Mouse (Mus musculus) mesoderm, embryonic 11.5 days (tissue): ENCODE data around the gene Sgcb.
A peak's percentile ranks its signal among the peaks of the same experiment; 100 is the strongest.

Source experiments
- DNase-seq: peaks from one replicate; pipeline ENCODE4 v3.0.0-alpha.2; 2012; ENCODE audit warnings: low read depth, low spot score

The Sgcb gene

DNA sequence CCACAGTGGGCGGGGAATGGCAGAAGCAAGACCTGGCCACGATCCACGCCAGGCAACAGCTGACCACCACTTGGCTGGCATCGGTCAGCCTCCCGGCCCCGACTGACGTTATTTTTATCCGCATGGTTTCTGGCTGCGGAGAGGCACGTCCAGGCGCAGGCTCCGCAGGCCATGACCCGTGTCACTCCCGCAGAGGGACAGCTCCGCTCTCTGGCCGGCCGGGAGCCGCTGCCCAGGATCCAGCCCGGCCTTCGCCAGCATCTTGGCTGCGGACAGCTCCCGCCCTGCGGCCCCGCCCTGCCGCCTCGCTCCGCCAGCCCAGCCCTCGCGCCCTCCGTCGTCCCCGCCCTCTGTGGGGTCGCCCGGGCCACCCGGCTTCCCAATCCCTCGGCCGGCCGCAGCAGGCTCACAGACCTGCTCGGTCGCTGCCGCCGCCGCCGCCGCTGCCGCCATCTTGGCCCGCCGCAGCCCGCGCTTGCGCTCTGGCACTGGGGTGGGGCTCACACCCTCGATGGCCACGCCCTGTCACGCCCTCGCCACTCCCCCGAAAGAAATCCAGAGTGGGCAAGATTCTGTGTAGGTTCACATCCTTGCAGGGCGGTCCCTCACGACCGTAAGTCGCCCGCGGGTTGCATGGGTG, at the start of gene Sgcb:
Gene Sgcb (minus strand): TSS at position 530 of the 640 bp plus-strand sequence.
- peak; percentile 72 for DNase-seq

DNA sequence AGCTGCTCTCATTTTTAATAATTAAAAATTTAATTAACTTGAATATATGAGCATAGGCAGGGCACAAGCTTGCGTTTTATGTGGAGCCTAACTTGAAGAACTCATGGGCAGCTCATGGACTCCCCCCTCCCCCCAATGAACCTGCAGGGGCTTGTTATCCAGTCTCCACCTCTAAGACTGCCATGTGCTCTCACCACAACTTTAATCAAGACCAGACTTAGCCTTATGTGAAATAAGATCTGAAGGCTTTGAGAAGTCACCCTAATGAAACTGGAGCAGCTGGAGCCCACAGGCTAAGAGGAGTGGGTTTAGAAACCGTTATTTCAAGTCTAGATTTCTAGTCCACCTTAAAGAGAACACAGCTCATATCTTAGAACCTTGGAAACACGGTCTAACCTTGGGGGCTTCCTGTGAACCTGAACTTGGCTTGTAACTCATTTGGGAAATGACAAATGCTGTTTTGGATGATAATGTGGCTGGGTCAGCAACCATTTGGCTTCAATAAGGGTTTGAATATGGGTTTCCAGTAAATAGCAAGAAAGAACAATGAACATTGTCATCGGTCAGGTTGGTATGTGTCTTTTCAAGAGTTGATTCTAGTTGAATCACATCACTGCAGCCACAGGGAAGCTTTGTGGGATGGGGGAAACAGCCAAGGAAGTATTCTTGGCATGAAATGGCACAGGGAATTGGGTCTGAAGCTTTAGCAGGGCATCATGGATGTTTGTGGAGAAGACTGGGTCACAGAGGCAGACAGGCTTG, 46.8 kb upstream of the Sgcb start:
- DNase-seq, result no peak

DNA sequence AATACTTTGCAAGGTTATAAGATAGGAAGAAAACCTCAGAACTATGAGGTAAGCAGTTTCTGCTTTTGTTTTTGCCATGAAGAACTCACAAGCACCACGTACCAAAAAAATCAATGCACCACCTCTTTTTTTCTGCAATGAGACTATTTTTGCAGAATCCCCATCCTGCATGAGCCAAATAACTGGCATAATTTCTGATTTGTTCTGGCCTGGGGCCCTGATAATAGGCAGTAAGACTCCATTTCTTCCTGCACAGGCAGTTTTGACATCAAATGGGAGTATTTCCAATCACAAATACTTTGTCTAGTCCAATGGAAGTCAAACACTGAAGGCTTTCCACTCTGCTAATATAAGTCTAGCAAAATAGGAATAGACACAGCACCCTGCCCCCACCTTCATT, 46.2 kb upstream of the Sgcb start:
- no peak for DNase-seq

DNA sequence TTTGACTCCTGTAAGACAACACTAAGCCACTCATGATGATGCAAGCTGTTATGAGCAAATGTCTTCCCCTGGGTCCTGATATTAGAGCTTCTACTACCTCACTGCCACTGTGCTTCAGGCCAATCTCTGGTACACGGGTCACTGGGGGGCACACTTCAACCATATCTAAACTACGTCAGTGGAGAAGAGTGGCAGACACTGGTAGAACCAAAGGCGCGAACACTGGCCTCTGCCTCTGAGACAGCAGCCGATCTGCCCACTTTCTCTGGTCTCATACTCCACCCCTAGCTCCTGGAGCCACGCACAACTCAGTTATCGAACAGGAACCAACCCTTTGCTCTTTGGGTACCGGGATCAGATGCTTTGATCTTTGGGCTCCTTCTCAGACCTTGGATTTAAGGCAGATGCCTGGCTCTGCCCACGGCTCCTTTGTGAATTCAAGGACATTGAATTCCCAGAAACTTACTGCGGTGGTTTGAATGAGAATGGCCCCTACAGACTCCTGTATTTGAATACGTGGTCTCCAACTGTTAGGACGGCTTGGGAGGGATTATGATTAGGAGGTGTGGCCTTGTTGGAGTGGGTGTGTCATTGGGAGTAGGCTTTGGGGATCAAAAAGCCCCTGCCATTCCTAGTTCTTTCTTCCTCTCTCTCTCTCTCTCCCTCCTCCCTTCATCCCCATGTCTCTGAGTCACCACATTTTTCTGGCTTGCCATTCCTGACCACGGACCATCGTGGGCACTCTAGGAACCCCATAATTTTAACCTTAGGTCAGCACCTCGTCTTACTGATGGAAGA, 44.3 kb upstream of the Sgcb start:
- no peak for DNase-seq

DNA sequence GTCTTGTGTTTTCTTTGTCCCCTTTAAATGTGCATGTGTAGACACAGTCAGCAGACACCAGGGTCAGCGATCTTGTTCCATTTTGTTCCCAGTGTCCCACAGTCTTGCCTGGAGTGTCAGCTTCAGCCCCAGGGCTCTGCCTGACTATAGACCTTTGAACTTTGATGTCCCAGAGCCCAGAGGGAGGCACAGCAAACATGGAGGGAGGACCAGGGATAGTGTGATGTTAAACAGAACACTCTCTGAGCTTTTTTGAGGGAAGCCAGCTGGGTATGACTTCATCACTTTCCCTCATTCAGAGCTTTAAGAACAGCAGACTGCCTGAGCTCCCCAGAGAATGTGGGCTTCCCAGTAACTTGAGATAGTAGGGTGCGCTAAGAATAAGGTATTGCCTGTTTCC, 42.6 kb upstream of the Sgcb start:
- no peak for DNase-seq

DNA sequence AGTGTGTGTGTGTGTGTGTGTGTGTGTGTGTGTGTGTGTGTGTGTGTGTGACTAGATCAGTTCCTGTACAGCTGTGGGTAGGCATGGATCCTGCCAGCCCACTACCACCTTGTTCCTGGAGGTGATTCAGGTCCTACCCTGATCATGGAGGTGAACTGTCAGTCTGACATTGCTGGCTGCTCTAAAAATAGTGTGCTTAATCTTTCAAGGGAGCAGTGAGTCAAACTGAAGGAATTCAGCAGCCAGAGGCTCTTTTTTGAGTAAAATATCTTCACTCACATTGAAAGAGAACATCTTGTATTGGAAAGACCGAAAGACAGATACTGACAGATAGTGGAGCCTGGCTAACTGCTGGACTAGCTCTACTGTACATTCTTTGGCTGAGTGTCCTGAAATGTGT, 41.0 kb upstream of the Sgcb start:
- DNase-seq, result no peak

DNA sequence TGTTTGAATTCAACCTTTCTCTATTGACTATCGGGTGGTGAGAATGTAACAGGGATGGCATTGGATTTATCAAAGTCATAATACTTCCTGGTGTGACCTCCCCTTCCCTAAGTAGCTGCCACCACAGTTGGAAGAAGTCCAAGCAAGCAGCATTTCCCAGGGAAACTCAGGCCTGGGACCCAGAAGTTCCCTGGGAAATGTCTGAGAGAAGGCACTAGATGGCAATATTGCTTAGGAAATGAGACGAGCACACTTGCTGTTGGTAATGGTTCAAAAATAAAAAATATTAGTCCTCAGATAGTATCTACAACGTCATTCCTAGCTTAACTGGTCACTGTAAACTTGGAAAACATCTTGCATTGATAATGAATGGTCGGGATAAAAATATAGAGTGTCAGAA, 38.6 kb upstream of the Sgcb start:
- peak; percentile 54 for DNase-seq

DNA sequence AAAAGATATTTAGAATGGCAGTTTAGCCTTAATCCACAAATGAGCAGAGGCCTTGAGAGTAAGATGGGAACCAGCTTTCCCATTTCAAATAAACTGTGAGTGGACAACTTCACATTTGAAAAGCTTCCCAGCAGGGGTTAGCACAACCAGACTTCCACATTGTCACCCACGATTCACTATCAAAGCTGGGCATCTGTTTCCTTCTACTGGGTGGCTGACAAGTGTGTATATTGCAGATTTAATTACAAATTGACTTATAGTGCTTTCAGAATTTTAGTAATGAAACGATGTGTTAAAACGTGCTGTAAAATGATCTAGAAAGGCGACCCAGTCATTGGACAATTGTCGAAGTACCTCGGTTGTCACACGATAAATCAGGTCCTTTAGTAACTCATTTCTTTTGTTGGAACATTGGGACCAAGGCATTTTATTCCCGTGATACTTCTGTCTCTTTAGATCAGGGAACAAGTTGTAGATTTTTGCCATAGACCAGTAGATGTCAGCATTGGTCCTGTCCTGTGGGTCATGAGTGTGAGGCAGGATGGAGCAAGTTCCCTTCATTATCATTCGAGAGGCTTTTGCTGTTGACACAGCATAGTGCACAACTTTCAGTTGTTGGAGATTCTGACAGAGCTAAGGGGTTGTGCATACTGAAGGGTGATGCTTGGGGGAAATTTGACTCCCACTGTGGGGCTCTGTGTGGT, 36.3 kb upstream of the Sgcb start:
- DNase-seq, result peak; percentile 15

DNA sequence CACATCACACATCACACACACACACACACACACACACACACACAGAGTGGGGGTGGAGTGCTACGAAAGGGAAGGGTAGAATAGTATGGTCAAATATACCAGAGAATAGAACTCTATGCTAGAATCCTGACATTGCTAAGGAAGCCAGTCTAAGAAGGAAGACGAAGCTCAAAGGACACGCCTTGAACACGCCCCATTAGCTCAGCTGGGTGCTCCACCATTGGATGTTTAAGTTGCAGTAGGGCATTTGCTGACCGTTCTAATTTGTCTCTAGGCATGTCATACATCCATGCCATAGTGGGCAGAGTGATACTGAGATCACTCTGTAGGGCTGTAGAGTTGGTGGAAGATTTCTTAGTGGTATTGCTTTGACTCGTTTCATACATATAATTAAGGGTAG, 35.6 kb upstream of the Sgcb start:
- no peak for DNase-seq

DNA sequence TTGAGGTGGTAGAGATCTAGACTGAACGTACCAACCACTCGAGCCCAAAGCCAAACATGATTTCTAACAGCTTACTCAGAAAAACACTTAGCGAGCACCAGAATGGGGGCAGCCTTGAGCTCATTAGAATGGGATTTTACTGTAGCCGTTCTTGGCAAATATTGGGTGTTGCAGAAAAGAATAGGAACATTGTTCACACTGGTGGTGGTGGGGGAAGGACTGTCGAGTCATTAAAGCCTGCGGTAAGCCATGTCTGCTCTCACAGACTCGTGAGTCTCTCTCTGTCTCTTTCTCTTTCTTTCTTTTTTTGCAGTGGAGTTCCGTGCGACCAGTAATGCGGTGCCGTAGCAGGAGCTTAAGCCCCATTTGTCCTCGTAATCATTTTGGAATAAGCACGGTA, 29.0 kb upstream of the Sgcb start:
- no peak for DNase-seq

DNA sequence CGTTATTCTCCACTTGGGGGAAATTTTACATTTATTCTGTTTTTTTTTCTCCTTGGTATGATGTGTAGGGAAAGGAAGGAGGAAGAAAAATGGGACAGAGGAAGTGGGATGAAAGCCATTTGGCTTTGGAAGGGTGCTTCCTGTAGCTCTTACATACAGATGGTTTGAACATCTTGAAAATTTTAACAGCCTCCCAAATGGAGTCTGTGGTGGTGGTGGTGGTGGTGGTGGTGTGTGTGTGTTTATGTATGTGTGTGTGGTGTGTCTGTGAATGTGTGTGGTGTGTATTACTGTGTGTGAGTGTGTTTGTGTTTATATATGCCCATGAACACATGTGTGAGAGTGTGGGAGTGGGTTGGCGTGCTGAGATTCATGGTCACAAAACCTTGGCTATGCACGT, 28.0 kb upstream of the Sgcb start:
- DNase-seq, result no peak

DNA sequence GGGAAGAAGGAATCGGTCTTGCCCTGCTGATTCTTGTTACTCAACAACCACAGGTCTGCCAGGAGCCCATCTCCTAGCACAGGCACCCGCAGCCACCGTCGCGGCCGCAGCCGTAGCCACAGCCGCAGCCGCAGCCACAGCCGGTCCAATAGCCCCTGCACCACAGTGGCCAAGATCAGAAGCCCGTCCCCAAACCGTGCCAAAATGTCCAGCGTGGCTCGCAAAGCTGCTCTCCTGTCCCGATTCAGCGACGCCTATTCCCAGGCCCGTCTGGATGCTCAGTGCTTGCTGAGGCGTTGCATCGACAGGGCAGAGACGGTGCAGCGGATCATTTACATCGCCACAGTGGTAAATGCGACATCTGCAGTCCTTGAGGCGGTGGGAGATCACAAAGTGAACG, 21.8 kb upstream of the Sgcb start:
- DNase-seq, result no peak

DNA sequence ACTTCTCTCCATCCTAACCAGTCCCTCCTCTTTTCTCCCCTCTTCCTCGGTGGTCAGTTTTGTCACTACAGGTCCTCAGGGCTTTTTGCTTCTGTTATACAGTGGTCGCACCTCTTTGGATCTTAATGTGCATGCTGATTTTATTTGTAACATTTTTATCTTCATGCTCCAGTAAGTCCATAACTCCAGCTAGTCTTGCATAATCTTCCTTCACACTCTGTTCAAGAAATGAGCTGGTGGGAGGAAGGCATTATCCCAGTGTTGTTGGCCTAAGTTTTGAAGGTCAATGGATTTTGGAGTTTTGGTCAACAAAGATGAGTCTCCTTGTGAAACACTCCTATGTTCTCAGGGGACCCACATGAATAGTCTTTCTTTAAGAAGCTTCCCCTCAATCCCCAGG, 20.3 kb upstream of the Sgcb start:
- DNase-seq, result no peak

DNA sequence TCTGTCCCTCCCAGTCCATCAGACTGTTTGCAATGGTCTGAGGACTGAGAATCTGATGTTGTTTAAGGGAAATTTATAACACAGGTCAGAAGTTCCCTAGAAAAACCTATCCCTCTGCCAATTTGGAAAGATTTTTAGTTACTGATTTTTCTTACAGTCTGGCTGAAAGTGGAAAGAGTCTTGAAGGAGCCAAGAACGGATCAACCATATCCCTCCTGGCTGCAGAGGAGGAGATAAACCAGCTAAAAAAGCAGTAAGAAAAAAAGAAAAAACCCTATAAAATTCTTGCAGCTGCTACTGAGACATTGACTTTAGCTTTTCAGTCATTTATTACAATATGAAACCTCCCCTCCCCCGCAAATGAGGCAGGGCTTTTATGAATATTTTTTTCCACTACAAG, 19.1 kb upstream of the Sgcb start:
- no peak for DNase-seq

DNA sequence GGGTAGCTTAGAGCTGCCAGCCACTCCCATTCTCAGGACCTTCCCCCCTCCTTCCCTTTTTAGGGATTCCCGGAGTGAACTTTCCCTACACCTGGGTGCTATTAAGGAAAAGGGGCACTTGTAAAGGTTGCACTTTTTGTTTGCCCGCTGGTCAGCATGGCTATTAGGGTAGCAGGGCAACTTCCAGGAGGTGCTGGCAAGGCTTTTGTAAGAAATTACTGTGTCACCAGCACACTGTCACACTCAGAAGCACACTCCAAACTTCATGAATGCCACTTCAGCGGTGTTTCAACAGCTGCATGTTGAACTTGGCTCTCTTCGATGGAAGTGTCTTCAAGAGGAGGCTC, 4.2 kb upstream of the Sgcb start:
- peak; percentile 36 for DNase-seq

DNA sequence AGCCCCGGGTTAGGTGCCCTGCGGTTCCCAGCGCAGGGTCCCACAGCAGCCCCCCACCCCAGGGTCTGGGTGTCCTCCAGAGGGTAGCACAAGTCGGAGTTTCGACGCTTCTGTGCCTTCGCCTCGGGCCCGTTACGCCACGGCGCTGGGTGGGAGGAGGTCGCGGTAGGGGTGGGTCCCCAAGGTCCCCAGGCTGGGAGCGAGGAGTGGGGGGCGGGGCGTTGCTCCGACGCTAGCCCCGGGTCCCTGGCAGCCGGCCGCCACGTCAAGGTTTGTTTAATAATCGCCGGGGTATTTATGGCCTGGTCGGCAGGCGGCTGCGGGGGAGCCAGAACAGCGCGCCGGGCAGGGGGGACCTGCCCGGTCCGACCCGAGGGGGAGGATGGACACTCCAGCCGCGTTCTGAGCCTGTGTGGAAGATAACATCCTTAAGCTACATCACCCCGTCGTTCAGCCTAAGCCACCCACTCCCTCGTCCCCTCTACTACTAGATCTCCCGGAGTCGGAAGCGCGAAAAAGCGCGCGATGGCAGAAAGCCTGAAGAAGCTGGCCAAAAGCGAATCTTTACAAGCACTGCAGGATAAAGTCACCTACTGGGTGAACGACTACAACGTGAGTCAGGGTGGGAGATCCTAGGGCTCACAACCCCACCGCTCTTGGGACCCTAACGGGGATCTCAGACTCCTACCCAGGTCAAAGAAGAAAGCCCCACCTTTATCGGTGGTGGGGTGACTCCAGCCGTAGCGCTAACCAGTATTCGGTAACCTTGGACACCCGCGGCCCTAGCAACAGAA, 3.7 kb upstream of the Sgcb start, which contains the start of gene Spata18:
Gene Spata18 (plus strand): TSS at position 319 of the 794 bp plus-strand sequence.
- peak; percentile 36 for DNase-seq

DNA sequence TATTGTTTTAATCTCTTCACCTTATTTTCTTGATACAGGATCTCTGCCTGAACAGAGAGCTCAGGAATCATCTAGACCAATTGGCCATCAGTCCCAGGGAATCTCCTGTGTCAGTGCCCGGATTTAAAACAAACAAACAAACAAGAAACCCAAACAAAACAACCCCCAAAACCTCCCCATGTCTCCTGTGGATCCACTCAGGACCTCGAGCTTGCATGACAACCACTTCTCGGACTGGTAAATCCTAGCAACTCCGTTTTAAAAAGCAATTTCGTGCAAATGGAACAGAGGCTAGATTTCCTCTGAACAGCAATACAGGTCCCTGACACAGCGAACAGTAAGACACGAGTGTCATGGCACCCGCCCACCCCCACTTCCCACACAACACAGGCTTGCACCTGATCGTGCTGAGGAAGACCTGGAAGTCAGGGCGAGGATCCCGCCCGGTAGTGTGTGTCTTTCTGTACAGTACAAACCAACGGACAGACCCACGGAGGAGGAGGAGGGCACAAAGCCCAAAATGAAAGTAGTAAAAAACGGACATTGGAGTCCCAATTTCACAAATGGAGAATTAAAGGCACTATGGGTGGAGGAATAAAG, 2.9 kb upstream of the Sgcb start:
- no peak for DNase-seq

DNA sequence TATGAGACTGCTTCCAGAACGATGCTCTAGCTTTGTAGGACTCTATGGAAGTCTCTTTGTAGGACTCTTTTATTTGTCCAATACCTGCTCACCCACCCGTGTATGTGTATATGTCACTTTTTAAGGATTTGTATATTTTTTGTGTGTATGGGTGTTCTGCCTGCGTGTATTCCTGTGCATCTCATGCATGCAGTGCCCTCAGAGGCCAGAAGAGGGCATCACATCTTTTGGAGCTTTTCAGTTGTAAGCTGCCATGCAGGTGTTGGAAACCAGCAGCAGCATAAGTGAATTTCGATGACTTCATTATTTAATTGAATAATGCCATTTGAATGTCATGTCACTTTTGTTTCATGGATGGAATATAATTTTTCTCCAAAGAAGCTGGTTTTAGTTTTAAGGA, 5.5 kb downstream of the Sgcb start:
- DNase-seq, result peak; percentile 50

DNA sequence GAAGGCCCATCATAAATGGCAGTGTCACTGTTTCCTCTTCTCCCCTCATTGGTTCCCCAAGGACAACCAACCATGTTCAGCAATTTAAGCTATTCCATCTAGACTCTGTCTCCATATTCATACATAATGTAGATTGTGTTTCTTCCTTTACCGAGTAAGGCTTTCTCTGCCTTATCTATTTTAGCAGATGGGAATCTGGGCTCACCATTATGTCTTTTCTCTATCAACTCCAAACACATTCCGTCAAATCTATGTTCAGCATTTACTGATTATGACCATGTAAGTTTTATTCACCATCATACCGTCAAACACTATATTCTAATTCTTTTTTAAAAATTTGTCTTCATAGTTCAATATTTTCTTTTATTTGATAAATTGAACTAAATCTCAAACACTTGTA, 6.5 kb downstream of the Sgcb start:
- no peak for DNase-seq

DNA sequence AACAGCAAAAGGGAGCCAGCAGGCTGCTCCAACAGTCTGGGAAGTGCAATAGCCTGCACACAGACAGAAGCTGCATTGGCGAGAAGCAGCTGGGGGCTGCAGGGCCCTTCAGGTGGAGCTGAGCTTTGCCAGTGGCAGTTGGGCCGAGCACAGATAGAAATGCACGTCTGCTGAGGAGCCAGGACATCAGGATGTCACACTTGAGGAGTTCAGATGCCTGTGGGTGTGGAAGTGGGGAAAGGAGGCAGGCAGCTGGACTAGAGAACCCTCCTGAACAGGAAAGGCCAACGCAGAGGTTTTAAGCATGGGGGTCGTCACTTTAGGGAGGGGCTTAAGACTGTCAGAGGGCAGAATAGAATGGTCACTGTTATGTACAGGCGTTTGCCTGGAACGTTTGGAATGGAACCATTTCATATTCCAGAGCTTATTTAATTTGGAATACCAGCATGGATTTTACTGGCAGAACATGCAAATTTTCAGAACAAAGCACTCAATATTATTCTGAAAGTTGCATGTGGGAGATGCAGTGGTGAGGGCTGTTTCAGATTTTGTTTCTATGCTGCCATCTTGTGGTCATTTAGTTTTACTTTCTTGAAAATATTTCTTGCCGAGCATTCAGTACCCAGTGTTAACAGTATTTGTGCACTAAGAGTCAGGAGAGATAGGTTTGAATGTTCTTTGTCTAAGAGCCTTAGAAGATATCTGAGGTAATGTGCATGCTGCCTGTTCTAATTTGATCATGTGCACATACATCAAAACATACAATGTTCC, 10.1 kb downstream of the Sgcb start:
- peak; percentile 61 for DNase-seq
